Mouse (Mus musculus) stomach, embryonic 15.5 days (tissue): ENCODE data around the gene Mutyh. TPM values are rescaled to one million over a fixed set of nuclear protein-coding genes. Genes with fewer than 3 reads are reported as not detected.
"Not testable (repeated sequence)": the region's sequence is repeated elsewhere in the genome, so short reads cannot be mapped to it uniquely, and the experiment has no call there.

ENCODE experiments used
- ATAC-seq: fragments of 200-750 bp; cut with Nextera tagmentation; 2 replicates; pipeline ENCODE4 v1.8.0; 2017; ENCODE audit warnings: low read depth, moderate number of reproducible peaks, moderate TSS enrichment; ENCODE audit not compliant: insufficient read depth, low FRiP score
- H3K27ac ChIP-seq: fragments of 300-500 bp; sonication (generic); 2 replicates; pipeline ENCODE4 v1.5.1; 2015; ENCODE audit warnings: mild to moderate bottlenecking, inconsistent platforms
- H3K27me3 ChIP-seq: fragments of 300-500 bp; sonication (generic); replicated peaks from 2 replicates; pipeline ENCODE4 v1.6.1; 2015; ENCODE audit warnings: inconsistent platforms
- H3K36me3 ChIP-seq: fragments of 300-500 bp; sonication (generic); 2 replicates; pipeline ENCODE4 v1.6.1; 2015; ENCODE audit warnings: inconsistent platforms
- H3K4me1 ChIP-seq: fragments of 300-500 bp; sonication (generic); 2 replicates; pipeline ENCODE4 v1.6.1; 2015; ENCODE audit warnings: inconsistent platforms
- H3K4me2 ChIP-seq: fragments of 300-500 bp; sonication (generic); 2 replicates; pipeline ENCODE4 v1.6.1; 2015; ENCODE audit warnings: mild to moderate bottlenecking, inconsistent platforms
- H3K4me3 ChIP-seq: fragments of 300-500 bp; sonication (generic); replicated peaks from 2 replicates; pipeline ENCODE4 v1.5.1; 2015; ENCODE audit warnings: inconsistent platforms
- H3K9ac ChIP-seq: fragments of 300-500 bp; sonication (generic); 2 replicates; pipeline ENCODE4 v1.6.1; 2015; ENCODE audit warnings: inconsistent platforms
- H3K9me3 ChIP-seq: fragments of 300-500 bp; sonication (generic); 2 replicates; pipeline ENCODE4 v1.6.1; 2016; ENCODE audit warnings: inconsistent platforms
- WGBS: fragments of 180-500 bp; shearing (Covaris S2); methylation state at CpG from one replicate; pipeline ENCODE4 v1.1.7; 2015; 5-methylcytosine and 5-hydroxymethylcytosine counted together
- polyA plus RNA-seq: library from polyadenylated mRNA; unstranded; fragments of >200 nt; fragmentation: Nextera tagmentation; extraction: Ambion mirVana; gene quantifications from 2 replicates; pipeline ENCODE4 v1.2.1, GENCODE M21; 2015

The Mutyh gene
- polyA plus RNA-seq, 1 experiment from 2014 or later: 13.2 TPM

DNA sequence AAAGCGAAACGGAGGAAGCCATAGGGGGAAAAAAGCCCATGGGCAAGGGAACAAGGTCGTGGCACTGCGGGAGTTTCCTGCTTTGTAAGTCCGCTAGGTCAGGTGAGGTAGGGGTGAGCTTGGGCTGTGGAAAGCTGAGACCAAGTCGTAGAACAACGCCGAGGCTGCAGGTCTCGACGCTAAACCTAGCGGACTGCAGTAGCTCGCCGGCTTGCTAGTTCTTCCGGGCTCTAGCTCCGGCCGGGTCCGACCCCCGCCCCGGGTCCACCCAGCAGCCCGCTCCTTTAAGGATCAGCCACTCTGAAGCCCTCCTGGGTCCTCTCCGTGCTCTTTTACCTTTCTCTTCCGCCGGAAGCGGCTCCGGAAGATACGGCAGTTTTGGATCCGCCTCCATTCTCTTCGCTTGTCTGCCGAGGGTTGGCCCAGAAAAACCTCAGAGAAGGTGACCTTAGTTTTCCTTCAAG, 17.1 kb downstream of the Mutyh start:
- ATAC-seq: peak; percentile 37; the same call in 1 of the 2 replicates
- peak overlapping the region; percentile 75 for H3K27ac ChIP-seq
- peak overlapping the region; percentile 80 for H3K4me2 ChIP-seq
- peaks cover 11% of the 10 kb centered on the region for H3K27me3 ChIP-seq
- WGBS: 1% methylated on average over 29 of the region's 29 CpGs
- no peaks in the 10 kb centered on the region for H3K9me3 ChIP-seq
- no peaks in the 10 kb centered on the region for H3K36me3 ChIP-seq
- H3K4me3 ChIP-seq: peak overlapping the region; percentile 63
- H3K9ac ChIP-seq: peak overlapping the region; percentile 63
- H3K4me1 ChIP-seq: peaks cover 9% of the 10 kb centered on the region; the same call in 1 of the 2 replicates

DNA sequence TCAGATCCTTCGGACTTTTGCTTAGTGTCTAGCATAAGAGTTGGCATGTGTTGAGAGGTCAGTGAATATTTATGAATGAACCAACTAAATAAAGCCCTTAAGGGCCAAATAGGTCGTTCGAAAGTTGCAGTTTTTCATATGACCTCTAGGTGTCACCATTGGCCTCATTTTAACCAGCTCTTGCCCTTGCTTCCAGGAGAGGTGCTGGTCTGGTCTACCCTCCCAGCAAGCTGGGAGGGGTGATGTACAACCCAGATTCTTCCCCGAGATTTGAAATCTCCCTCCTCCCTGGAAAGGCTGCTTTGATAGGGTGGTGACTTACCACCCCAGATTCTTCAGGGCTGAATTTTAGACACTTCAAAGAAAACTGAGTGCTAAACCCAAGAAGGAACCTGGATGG, 20.3 kb downstream of the Mutyh start:
- no peak overlapping the region for H3K4me2 ChIP-seq
- no peaks in the 10 kb centered on the region for H3K9me3 ChIP-seq
- no peak overlapping the region for H3K4me3 ChIP-seq
- 3% methylated on average over 4 of the region's 4 CpGs for WGBS
- H3K27ac ChIP-seq: no peak overlapping the region
- no peaks in the 10 kb centered on the region for H3K36me3 ChIP-seq
- H3K4me1 ChIP-seq: peaks cover 4% of the 10 kb centered on the region; the same call in 1 of the 2 replicates
- no peak overlapping the region for H3K9ac ChIP-seq
- no peak for ATAC-seq
- H3K27me3 ChIP-seq: no peaks in the 10 kb centered on the region

DNA sequence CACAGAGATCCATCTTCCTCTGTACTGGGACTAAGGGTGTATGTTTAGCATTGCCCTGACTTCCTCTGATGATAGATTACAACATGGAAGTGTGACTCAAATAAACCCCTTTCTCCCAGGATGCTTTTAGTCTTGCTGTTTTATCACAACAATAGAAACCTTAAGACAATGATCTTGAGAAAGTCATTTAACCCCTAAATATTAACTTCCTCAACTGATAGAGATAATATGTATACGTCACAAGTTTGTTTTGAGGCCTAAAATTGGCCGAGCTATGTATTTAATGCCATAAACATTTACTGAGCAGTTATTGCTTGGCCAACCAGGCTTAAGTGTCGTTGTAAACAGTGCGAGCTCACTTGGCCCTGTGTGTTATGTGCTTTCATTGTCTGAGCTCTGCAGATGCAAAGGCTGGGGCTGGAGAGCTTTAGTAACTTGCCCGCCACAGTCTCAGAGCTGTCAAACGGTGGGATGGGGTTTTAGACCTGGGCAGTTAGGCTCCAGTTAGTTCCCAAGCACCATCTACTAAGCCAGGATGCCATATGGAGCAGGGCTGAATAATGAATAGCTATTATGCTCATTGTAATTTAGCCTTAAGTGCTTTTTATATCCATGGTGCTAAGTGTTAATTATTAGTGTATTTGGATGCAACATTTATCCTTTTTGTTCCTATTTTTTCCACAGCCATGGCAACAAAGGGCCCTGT, 22.0 kb downstream of the Mutyh start:
- no peaks in the 10 kb centered on the region for H3K27me3 ChIP-seq
- no peak overlapping the region for H3K27ac ChIP-seq
- H3K9me3 ChIP-seq: no peaks in the 10 kb centered on the region
- H3K4me1 ChIP-seq: no peaks in the 10 kb centered on the region
- H3K4me3 ChIP-seq: no peak overlapping the region
- WGBS: 45% methylated on average over 6 of the region's 6 CpGs
- no peak overlapping the region for H3K4me2 ChIP-seq
- no peak for ATAC-seq
- no peak overlapping the region for H3K9ac ChIP-seq
- H3K36me3 ChIP-seq: no peaks in the 10 kb centered on the region

DNA sequence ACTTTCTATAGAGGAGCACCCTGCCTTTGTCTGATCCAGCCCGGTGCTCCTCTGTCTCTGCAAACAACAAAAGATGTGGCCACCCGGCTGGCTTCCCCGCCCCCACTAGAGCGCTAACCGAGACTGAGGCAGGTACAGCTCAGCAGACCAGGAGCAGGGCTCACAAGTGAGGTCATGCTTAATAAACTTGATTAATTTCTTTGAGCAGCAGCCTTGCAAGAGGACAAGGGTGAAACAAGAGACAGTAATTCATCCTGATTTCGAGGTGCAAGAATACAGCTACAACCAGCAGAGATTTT, 22.5 kb downstream of the Mutyh start:
- Histone ChIP-seq H3K9ac (no peak overlapping the region), H3K4me1 (no peaks in the 10 kb centered on the region), H3K9me3 (no peaks in the 10 kb centered on the region), H3K27ac (no peak overlapping the region), H3K4me2 (no peak overlapping the region), H3K27me3 (no peaks in the 10 kb centered on the region), H3K36me3 (no peaks in the 10 kb centered on the region), H3K4me3 (no peak overlapping the region)
- WGBS: 23% methylated on average over 6 of the region's 6 CpGs
- no peak for ATAC-seq

DNA sequence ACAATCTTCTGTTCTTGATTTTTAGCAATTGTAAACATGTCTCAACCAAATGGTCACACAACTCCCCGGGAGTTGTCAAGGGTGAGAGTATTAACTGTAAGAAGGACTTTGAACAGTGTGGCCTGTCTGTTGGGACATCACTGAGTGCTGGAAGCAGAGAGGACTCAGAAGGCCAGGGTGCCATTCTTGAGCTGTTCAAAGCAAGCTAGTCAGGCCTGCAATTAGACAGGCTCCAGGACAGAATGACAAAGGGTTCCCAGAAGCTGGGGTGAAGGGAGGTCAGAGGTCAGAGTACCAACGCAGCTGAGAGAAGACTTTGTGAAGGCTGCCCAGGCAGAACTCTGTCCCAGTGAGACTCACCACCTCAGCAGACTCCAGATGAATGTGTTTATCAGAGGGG, 31.5 kb downstream of the Mutyh start:
- no peaks in the 10 kb centered on the region for H3K36me3 ChIP-seq
- no peak for ATAC-seq
- H3K27me3 ChIP-seq: no peaks in the 10 kb centered on the region; the same call in 1 of the 2 replicates
- H3K9me3 ChIP-seq: no peaks in the 10 kb centered on the region
- 30% methylated on average over 2 of the region's 2 CpGs for WGBS
- H3K4me3 ChIP-seq: no peak overlapping the region
- H3K4me2 ChIP-seq: no peak overlapping the region
- no peak overlapping the region for H3K9ac ChIP-seq
- no peaks in the 10 kb centered on the region for H3K4me1 ChIP-seq
- H3K27ac ChIP-seq: no peak overlapping the region

DNA sequence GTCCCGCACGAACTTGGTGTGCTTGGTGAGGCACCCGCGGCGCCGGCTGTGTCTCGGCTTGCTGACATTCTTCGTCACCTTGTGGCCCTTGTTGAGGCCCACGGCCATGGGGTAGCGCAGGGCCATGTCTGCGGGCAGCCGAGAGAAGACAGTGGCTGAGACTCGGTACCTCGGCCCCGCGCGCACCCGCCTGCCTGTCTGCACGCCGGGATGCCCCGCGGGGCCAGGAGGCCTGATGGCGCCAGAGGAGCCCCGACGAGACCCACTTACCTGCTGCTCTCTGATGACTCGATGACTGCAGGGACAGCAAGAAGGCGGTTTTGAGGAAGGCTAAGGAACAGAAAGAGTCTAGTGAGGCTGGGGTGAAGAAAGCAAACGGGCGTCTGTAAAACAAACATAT, 32.6 kb downstream of the Mutyh start:
- WGBS: 31% methylated on average over 22 of the region's 29 CpGs
- not testable (repeated sequence) for H3K4me1 ChIP-seq, H3K4me3 ChIP-seq, H3K9ac ChIP-seq, H3K9me3 ChIP-seq, H3K36me3 ChIP-seq, H3K27ac ChIP-seq, H3K27me3 ChIP-seq, ATAC-seq
- 0 out of 2 replicates have a peak overlapping the region, but pooled peaks have one; percentile 2 for H3K4me2 ChIP-seq

DNA sequence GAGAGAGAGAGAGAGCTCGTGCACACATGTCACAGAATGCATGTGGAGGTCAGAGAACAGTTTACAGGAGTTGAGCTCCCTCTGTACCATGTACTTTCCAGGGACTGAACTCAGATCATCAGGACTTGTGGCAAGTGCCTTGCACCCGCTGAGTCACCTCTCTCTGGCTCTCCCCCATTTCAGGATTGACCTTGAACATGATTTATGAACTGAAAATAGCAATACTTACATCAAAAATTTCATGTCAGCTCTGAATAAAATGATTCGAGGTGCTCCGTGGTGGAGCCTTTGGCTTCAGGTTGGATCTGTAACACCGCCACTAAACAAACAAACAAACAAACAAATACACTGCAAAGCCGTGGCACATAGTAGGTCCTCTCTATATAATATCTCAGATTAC, 33.3 kb downstream of the Mutyh start:
- 75% methylated on average over 6 of the region's 6 CpGs for WGBS
- no peak overlapping the region for H3K9ac ChIP-seq
- H3K27me3 ChIP-seq: no peaks in the 10 kb centered on the region; the same call in 1 of the 2 replicates
- no peak for ATAC-seq
- H3K4me3 ChIP-seq: no peak overlapping the region
- no peaks in the 10 kb centered on the region for H3K9me3 ChIP-seq
- H3K27ac ChIP-seq: no peak overlapping the region
- H3K36me3 ChIP-seq: no peaks in the 10 kb centered on the region
- H3K4me2 ChIP-seq: no peak overlapping the region
- H3K4me1 ChIP-seq: no peaks in the 10 kb centered on the region

DNA sequence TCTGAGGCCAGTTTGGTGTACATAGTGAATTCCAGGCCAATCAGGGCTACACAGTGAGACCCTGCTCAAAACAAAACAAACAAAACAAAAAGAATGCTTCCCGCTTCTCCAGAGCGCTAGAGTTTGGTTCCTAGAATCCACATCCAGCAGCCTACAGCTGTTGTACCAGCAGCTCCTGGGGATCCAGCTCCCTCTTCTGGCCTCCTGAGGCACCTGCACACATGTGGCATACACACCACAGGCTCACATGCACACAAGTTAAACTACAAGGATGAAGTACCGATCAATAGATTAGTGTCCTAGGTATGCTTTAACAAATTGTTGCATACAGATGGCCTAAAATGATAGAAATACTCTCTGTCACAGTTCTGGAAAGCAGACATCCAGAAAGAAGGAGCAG, 36.8 kb downstream of the Mutyh start:
- Histone ChIP-seq H3K36me3 (no peaks in the 10 kb centered on the region), H3K27ac (no peak overlapping the region), H3K9me3 (no peaks in the 10 kb centered on the region), H3K27me3 (no peaks in the 10 kb centered on the region), H3K4me2 (no peak overlapping the region), H3K4me1 (no peaks in the 10 kb centered on the region), H3K9ac (no peak overlapping the region), H3K4me3 (no peak overlapping the region)
- ATAC-seq: no peak
- WGBS: 94% methylated on average over 3 of the region's 3 CpGs

DNA sequence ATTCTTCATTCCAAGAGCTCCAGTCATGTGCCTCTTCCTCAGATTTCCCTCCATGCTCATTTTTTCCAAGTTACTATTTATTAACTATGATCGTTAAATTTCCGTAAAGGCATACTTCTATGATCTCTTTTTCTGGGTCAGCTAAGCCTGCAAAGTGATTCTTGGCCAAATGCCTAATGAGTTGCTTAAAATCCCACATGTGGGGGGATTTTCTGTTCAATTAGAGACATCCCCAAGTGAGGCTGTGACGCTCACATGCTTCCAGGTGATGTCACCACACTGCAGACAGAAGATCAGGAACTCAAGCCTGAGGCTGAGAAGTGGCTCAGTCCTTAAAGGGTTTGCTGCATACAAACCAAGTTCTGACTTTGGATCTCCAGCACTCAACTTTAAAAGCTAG, 42.4 kb downstream of the Mutyh start:
- H3K4me3 ChIP-seq: no peak overlapping the region
- H3K27me3 ChIP-seq: no peaks in the 10 kb centered on the region
- 87% methylated on average over 3 of the region's 3 CpGs for WGBS
- no peaks in the 10 kb centered on the region for H3K4me1 ChIP-seq
- H3K9ac ChIP-seq: no peak overlapping the region
- no peak overlapping the region for H3K4me2 ChIP-seq
- no peak for ATAC-seq
- H3K36me3 ChIP-seq: no peaks in the 10 kb centered on the region
- H3K27ac ChIP-seq: no peak overlapping the region
- H3K9me3 ChIP-seq: no peaks in the 10 kb centered on the region

DNA sequence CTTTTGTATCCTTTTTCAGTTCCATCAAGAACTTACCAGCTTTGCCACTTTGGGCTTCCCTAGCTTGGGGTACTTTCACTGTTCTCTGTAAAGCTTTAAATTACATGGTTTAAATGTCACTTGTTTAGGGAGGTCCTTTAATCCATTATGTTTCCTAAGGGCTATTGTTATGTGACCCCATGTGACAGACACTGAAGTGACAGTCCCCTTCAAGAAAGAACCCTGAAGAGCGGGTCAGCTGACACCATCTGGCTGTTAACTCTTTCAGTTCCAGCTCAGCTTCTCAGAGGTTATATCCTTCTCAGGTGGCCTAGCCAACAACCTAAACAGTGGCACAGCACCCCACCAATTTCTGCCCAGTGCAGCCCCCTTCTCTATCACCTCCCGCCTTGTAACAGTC, 46.8 kb downstream of the Mutyh start:
- no peaks in the 10 kb centered on the region for H3K36me3 ChIP-seq
- no peak overlapping the region for H3K27ac ChIP-seq
- 26% methylated on average over 2 of the region's 2 CpGs for WGBS
- H3K27me3 ChIP-seq: no peaks in the 10 kb centered on the region
- no peak overlapping the region for H3K9ac ChIP-seq
- no peak for ATAC-seq
- H3K4me3 ChIP-seq: no peak overlapping the region
- no peaks in the 10 kb centered on the region for H3K9me3 ChIP-seq
- no peak overlapping the region for H3K4me2 ChIP-seq
- H3K4me1 ChIP-seq: no peaks in the 10 kb centered on the region

DNA sequence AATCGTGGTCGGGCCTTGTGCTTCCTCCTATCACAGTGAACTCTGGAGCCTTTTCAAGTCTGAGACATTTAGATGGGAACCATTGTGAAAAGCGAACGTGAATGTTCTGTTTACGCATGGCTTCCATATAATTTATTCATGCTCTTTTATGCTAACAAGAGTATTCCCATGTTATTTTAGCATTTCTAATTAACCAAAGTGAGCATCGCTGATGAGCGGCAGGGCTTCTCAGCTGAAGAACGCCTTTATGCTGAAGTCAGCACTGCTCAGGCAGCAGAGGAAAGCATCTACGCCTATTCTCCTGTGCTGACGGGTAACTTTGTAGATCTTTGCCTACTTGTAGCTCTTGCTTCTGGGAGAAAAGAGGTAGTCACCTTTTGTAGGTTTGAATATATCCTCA, 49.7 kb downstream of the Mutyh start:
- Histone ChIP-seq H3K9ac (no peak overlapping the region), H3K4me1 (no peaks in the 10 kb centered on the region), H3K27ac (no peak overlapping the region), H3K36me3 (no peaks in the 10 kb centered on the region), H3K4me3 (no peak overlapping the region), H3K27me3 (no peaks in the 10 kb centered on the region), H3K9me3 (no peaks in the 10 kb centered on the region), H3K4me2 (no peak overlapping the region)
- ATAC-seq: no peak
- WGBS: 89% methylated on average over 10 of the region's 10 CpGs

DNA sequence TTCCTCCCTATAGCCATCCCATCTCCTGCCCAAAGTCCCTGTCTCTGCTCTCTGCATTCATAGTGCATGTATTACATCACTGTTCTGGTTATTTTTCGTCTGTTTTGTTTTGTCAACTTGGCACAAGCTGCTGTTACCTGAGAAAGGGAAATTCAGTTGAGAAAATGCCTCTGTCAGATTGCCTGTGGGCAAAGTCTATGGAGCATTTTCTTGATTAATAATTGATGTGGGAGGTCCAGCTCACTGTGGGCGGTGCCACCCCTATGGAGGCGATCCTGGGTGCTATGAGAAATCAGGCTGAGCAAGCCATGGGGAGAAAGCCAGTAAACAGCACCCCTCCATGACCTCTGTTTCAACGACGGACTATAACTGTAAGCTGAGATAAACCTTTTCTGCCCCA, 52.2 kb downstream of the Mutyh start:
- no peak overlapping the region for H3K4me2 ChIP-seq
- no peaks in the 10 kb centered on the region for H3K4me1 ChIP-seq
- H3K4me3 ChIP-seq: no peak overlapping the region
- no peaks in the 10 kb centered on the region for H3K27me3 ChIP-seq
- WGBS: 59% methylated on average over 5 of the region's 5 CpGs
- H3K36me3 ChIP-seq: no peaks in the 10 kb centered on the region
- no peak for ATAC-seq
- H3K9me3 ChIP-seq: no peaks in the 10 kb centered on the region
- no peak overlapping the region for H3K27ac ChIP-seq
- H3K9ac ChIP-seq: no peak overlapping the region

DNA sequence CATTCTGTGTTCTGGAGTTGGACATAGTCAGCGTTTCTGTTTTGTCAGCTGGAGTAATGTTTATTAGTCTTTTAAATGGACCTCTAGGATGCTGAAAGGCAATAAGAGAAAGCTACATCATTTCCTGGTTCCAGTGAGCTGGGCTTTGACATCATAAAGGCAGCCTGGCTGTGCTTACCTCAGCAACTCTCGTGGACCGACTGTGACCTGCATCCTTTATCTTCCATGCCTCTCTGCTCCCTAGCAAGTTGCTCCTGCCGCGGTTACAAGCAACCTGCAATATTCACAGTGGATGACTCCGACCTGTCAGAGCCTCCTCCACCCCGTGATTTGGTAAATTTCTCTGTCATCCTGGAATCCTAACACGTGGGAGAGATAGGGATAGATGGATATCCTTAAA, 54.5 kb downstream of the Mutyh start:
- no peaks in the 10 kb centered on the region for H3K27me3 ChIP-seq
- no peak overlapping the region for H3K9ac ChIP-seq
- no peak overlapping the region for H3K4me3 ChIP-seq
- no peak overlapping the region for H3K4me2 ChIP-seq
- H3K27ac ChIP-seq: no peak overlapping the region
- no peaks in the 10 kb centered on the region for H3K36me3 ChIP-seq
- WGBS: 67% methylated on average over 8 of the region's 8 CpGs
- no peaks in the 10 kb centered on the region for H3K9me3 ChIP-seq
- no peaks in the 10 kb centered on the region for H3K4me1 ChIP-seq
- ATAC-seq: no peak
